Mouse (Mus musculus) liver, postnatal 0 days (tissue): ENCODE data around the gene Rnf26.

ENCODE experiments used
- CTCF ChIP-seq: sonication (generic); IDR thresholded peaks from 2 replicates; pipeline ENCODE4 v1.5.1; 2016; ENCODE audit warnings: antibody characterized with exemption, low read depth
- EP300 ChIP-seq: IDR thresholded peaks from 2 replicates; pipeline ENCODE4 v1.6.1; 2016; ENCODE audit warnings: antibody characterized with exemption, low read depth, mild to moderate bottlenecking

GRCm38 (mm10) chr9:44134101-44134850 lies 21.0 kb upstream of the Rnf26 start, which contains the start of gene Mcam:
- no peak for TF ChIP-seq EP300
- TF ChIP-seq CTCF = no peak
